Mouse (Mus musculus): ENCODE measurements around the gene Prss35.

- TF ChIP-seq POLR2A (IDR thresholded peaks at IDR 0.05; ENCODE audit: low read depth, low read length) = no peak
- TF ChIP-seq CTCF (IDR thresholded peaks at IDR 0.05; ENCODE audit: borderline replicate concordance, insufficient read depth, low read length) = no peak
Measured at GRCm38 (mm10) chr9:86701844-86702243, 41.6 kb upstream of the Prss35 start.
